Mouse (Mus musculus): ENCODE data around the gene Glul. TPM values are rescaled to one million over a fixed set of nuclear protein-coding genes. Genes with fewer than 3 reads are reported as not detected.
A peak's percentile ranks its signal among the peaks of the same experiment; 100 is the strongest.

Gene Glul
- total and polyA plus RNA-seq, 2 experiments from 2014 or later, result 254 to 313 TPM

DNA sequence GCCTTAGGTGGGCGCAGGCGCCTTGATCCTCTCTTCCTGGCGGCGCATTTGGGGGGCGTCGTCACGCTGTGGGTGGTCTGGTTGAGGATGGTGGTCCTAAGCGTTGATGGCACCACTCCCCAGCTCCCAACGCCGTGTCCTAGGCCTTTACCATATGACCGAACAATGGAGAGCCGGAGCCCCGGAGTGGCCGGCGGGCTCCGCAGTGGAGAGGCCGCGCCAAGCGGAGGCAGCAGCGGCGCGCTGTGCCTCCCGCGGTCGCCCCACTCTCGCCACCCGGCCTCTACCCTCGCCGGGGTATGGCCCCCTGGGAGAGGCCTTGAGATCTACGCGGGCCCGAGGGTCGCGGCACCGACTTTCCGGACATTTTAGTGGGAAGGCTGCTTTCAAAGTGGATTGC, 637 bp downstream of the Glul start:
- Histone ChIP-seq H3K4me1 (ENCODE audit: insufficient read depth) (peaks cover 20% of the 10 kb centered on the region; the same call in 1 of the 2 replicates), H3K9ac (peak overlapping the region; percentile 97), H3K27me3 (ENCODE audit: insufficient read depth, low read length) (no peaks in the 10 kb centered on the region), H3K27ac (ENCODE audit: low read depth, low read length) (peak overlapping the region; percentile 97), H3K36me3 (ENCODE audit: insufficient read depth) (peaks cover 28% of the 10 kb centered on the region), H3K9me3 (ENCODE audit: low read length) (no peaks in the 10 kb centered on the region), H3K4me3 (ENCODE audit: low read depth, low read length) (peak overlapping the region; percentile 93), H3K4me2 (ENCODE audit: low read depth) (peak overlapping the region; percentile 81)
- ATAC-seq (no peak; the same call in 1 of the 2 replicates), DNase-seq (no peak)
- WGBS, result 2% methylated on average over 34 of the region's 36 CpGs
- peak; percentile 6; the same call in 1 of the 2 replicates for TF ChIP-seq CTCF (IDR thresholded peaks at IDR 0.05; ENCODE audit: low read depth)

DNA sequence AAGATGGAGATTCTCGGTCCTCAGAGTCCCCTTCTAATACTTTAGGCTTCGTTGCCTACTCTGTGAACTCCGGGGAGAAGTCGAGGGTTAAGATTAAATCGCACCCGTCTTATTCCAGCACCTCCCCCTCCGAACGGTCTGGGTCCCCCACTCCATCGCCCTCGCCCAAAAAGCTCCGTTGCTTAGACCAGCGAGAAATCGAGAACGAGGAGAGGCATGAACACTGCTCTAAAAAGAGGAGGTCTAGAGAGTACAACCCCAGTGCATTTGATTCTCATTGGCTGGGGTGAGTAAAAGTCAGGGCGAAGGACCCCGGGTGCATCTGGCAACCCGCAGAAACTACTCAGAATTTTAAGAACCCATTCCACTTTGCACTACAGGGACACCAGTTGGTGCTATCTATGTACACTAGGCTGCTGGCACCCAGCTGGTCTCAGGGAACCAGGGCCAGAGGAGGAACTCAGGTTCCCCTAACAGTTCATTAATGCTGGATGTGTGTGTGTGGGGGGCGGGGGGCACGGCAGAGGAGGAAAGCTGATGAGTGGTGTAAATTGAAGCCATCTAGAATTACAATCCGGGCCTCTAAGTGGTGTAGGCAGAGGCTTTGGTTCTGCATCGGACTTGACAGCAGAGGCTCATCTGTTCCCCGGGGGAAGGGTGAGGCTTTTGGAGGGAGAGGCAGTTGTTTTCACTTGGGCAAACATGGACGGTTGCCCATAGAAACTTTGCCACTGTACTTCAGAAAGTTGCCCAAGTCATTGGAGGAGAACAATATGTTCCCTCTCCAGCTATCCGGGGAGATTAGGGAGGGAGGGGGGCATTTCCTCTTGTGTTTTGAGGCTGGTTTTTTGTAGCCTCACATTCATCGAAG, 1.4 kb downstream of the Glul start:
- Histone ChIP-seq H3K9me3 (ENCODE audit: low read length) (no peaks in the 10 kb centered on the region), H3K9ac (peak overlapping the region; percentile 97), H3K36me3 (ENCODE audit: insufficient read depth) (peaks cover 35% of the 10 kb centered on the region), H3K27ac (ENCODE audit: low read depth, low read length) (peak overlapping the region; percentile 97), H3K4me1 (ENCODE audit: insufficient read depth) (peaks cover 20% of the 10 kb centered on the region; the same call in 1 of the 2 replicates), H3K4me2 (ENCODE audit: low read depth) (peak overlapping the region; percentile 81), H3K27me3 (ENCODE audit: insufficient read depth, low read length) (no peaks in the 10 kb centered on the region), H3K4me3 (ENCODE audit: low read depth, low read length) (peak overlapping the region; percentile 93)
- WGBS, result 1% methylated on average over 25 of the region's 25 CpGs
- TF ChIP-seq CTCF (IDR thresholded peaks at IDR 0.05; ENCODE audit: low read depth), result no peak
- ATAC-seq, result no peak
- peak; percentile 41 for DNase-seq

DNA sequence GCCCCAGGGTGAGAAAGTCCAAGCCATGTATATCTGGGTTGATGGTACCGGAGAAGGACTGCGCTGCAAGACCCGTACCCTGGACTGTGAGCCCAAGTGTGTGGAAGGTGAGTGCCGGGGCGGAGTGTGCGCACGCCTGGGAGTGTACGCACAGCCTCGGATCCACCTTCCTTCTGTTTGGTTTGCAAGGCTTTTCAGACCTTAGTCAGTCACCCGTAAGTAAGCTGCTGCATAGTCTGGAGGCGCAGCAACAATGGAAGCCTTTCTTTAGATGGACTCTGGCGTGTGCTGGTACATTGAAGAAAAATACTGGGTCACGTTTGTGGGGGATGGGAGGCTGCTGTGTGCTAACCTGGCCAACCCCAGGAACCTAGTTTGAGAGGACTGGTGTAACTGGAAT, 3.3 kb downstream of the Glul start:
- no peak for DNase-seq
- H3K36me3 ChIP-seq (ENCODE audit: insufficient read depth), result peaks cover 55% of the 10 kb centered on the region
- no peak for ATAC-seq
- no peak overlapping the region for H3K27ac ChIP-seq (ENCODE audit: low read depth, low read length)
- H3K9ac ChIP-seq, result peak overlapping the region; percentile 19; the same call in 1 of the 2 replicates
- 19% methylated on average over 13 of the region's 13 CpGs for WGBS
- 0 out of 2 replicates have a peak overlapping the region, but pooled peaks have one; percentile 93 for H3K4me3 ChIP-seq (ENCODE audit: low read depth, low read length)
- TF ChIP-seq CTCF (IDR thresholded peaks at IDR 0.05; ENCODE audit: low read depth), result no peak
- peaks cover 20% of the 10 kb centered on the region; the same call in 1 of the 2 replicates for H3K4me1 ChIP-seq (ENCODE audit: insufficient read depth)
- H3K27me3 ChIP-seq (ENCODE audit: insufficient read depth, low read length), result no peaks in the 10 kb centered on the region
- H3K9me3 ChIP-seq (ENCODE audit: low read length), result no peaks in the 10 kb centered on the region
- peak overlapping the region; percentile 81 for H3K4me2 ChIP-seq (ENCODE audit: low read depth)

GRCm38 (mm10) chr1:153904236-153904635, 4.5 kb downstream of the Glul start:
- Histone ChIP-seq H3K4me3 (ENCODE audit: low read depth, low read length) (no peak overlapping the region), H3K27me3 (ENCODE audit: insufficient read depth, low read length) (no peaks in the 10 kb centered on the region), H3K4me2 (ENCODE audit: low read depth) (no peak overlapping the region), H3K27ac (ENCODE audit: low read depth, low read length) (no peak overlapping the region), H3K36me3 (ENCODE audit: insufficient read depth) (peaks cover 64% of the 10 kb centered on the region), H3K9me3 (ENCODE audit: low read length) (no peaks in the 10 kb centered on the region), H3K4me1 (ENCODE audit: insufficient read depth) (peaks cover 20% of the 10 kb centered on the region; the same call in 1 of the 2 replicates), H3K9ac (no peak overlapping the region)
- ATAC-seq (no peak), DNase-seq (no peak)
- 95% methylated on average over 14 of the region's 14 CpGs for WGBS
- TF ChIP-seq CTCF (IDR thresholded peaks at IDR 0.05; ENCODE audit: low read depth), result no peak

DNA sequence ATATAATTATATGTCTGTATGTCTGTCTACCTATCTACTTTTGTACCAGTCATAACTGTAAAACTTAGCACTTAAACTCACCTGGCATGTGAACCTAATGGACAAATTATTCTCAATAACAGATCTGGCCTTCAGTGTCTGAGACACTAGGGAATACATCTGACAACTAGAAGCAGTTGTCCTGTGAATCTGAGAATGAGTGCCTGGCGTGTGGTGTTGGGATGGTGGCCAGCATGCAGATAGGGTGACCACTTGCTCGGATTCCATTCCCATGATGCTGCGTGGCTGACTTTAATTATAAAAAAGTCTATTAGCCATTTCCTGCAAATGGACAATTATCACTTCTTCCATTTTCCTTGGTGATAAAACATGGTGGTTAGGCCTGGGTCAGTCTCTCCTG, 6.1 kb downstream of the Glul start:
- no peak for TF ChIP-seq CTCF (IDR thresholded peaks at IDR 0.05; ENCODE audit: low read depth)
- H3K36me3 ChIP-seq (ENCODE audit: insufficient read depth), result peaks cover 77% of the 10 kb centered on the region
- 90% methylated on average over 3 of the region's 3 CpGs for WGBS

DNA sequence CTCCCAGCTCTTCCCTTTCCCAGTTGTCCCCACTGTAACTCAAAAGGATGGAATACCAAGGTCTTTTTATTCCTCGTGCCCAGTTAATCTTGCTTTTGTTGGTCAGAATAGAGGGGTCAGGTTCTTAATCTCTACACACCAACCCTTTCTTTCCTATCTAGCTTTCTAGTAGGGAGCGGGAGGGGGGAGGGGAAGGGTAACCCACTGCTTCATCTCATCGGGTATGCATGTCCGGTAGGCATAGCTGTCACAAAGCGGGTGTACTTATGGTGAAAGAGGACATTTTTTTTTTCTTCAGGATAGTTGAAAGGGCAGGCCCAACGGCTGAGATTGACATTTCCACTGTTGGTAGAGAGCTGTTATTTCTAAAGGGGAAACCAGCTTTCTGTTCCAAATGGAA, 8.5 kb downstream of the Glul start:
- H3K4me1 ChIP-seq (ENCODE audit: insufficient read depth), result no peaks in the 10 kb centered on the region
- DNase-seq, result no peak
- WGBS, result 38% methylated on average over 6 of the region's 6 CpGs
- H3K4me2 ChIP-seq (ENCODE audit: low read depth), result no peak overlapping the region
- no peaks in the 10 kb centered on the region for H3K9me3 ChIP-seq (ENCODE audit: low read length)
- no peak for ATAC-seq
- H3K27me3 ChIP-seq (ENCODE audit: insufficient read depth, low read length), result no peaks in the 10 kb centered on the region
- peaks cover 72% of the 10 kb centered on the region for H3K36me3 ChIP-seq (ENCODE audit: insufficient read depth)
- no peak overlapping the region; the same call in 1 of the 2 replicates for H3K9ac ChIP-seq
- TF ChIP-seq CTCF (IDR thresholded peaks at IDR 0.05; ENCODE audit: low read depth), result no peak
- no peak overlapping the region for H3K4me3 ChIP-seq (ENCODE audit: low read depth, low read length)
- no peak overlapping the region for H3K27ac ChIP-seq (ENCODE audit: low read depth, low read length)

More for the DNA sequence above, 6.1 kb downstream of the Glul start:
- Histone ChIP-seq H3K4me3 (ENCODE audit: low read depth, low read length) (no peak overlapping the region), H3K27ac (ENCODE audit: low read depth, low read length) (no peak overlapping the region), H3K4me2 (ENCODE audit: low read depth) (no peak overlapping the region), H3K9me3 (ENCODE audit: low read length) (no peaks in the 10 kb centered on the region), H3K27me3 (ENCODE audit: insufficient read depth, low read length) (no peaks in the 10 kb centered on the region), H3K4me1 (ENCODE audit: insufficient read depth) (peaks cover 20% of the 10 kb centered on the region; the same call in 1 of the 2 replicates), H3K9ac (no peak overlapping the region)
- ATAC-seq (no peak), DNase-seq (no peak)

DNA sequence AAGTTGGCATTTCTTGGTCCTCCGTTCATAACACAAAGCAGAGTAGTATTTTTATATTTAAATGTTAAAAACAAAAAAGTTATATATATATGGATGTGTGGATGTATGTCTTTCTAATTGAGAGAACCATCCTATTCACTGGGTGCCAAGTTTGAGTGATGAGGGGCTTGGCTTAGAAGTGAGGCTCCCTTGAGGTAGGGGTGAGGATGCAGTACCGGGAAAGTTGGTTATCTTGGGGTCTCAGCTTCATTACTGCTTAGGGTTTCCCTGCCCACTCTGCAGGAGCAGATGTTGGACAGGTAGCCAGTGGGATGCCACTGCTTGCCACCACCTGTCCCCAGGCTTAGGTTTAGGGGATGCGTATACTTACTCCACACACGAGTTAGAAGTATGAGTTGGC, 9.0 kb downstream of the Glul start:
- DNase-seq (no peak), ATAC-seq (no peak)
- no peak overlapping the region for H3K4me3 ChIP-seq (ENCODE audit: low read depth, low read length)
- peaks cover 66% of the 10 kb centered on the region for H3K36me3 ChIP-seq (ENCODE audit: insufficient read depth)
- no peaks in the 10 kb centered on the region for H3K4me1 ChIP-seq (ENCODE audit: insufficient read depth)
- no peak for TF ChIP-seq CTCF (IDR thresholded peaks at IDR 0.05; ENCODE audit: low read depth)
- no peaks in the 10 kb centered on the region for H3K27me3 ChIP-seq (ENCODE audit: insufficient read depth, low read length)
- H3K9me3 ChIP-seq (ENCODE audit: low read length), result no peaks in the 10 kb centered on the region
- H3K27ac ChIP-seq (ENCODE audit: low read depth, low read length), result no peak overlapping the region
- WGBS, result 87% methylated on average over 4 of the region's 4 CpGs
- H3K9ac ChIP-seq, result no peak overlapping the region; the same call in 1 of the 2 replicates
- no peak overlapping the region for H3K4me2 ChIP-seq (ENCODE audit: low read depth)
